Mouse (Mus musculus): ENCODE results near the gene Kazald1. TPM values are rescaled to one million over a fixed set of nuclear protein-coding genes. Genes with fewer than 3 reads are reported as not detected.
A peak's percentile ranks its signal among the peaks of the same experiment; 100 is the strongest.

Kazald1 gene
- polyA plus RNA-seq, 2 experiments, result 0.15 to 0.29 TPM

DNA sequence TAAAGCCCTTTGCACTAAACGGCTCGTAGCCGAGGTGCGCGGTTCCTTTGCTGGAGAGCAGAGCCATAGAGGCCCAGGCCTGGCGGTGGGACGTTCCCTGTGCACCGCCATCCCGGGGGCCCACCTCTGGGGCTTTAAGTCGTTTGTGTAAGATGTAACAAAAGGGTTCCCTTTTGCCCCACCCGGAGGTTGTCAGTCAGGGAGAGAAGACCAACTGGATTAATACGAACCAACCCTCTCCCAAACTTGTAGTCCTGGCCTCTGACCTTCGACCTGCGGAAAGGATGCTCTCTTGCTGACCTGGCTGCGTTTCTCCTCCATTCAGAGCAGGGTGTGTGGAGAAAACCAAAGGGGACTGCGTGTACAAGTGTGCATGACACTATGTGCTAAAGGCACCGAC, 5.7 kb downstream of the Kazald1 start:
- no peak for TF ChIP-seq EP300 (IDR thresholded peaks at IDR 0.05; ENCODE audit: low read depth)
- TF ChIP-seq CTCF (IDR thresholded peaks at IDR 0.05; ENCODE audit: low read depth), result no peak
- Histone ChIP-seq H3K27me3 (ENCODE audit: control insufficient read depth, insufficient read depth, low read length) (peaks cover 68% of the 10 kb centered on the region), H3K4me2 (ENCODE audit: low read depth) (peak overlapping the region; percentile 13; the same call in 1 of the 2 replicates), H3K27ac (no peak overlapping the region), H3K9me3 (ENCODE audit: control insufficient read depth, low read length) (no peaks in the 10 kb centered on the region), H3K4me3 (ENCODE audit: insufficient read depth in 1 of 2, low read depth in 2 of 2, low read length in 2 of 2) (no peak overlapping the region; a peak in 1 of 4 replicates), H3K36me3 (replicated peaks; ENCODE audit: control insufficient read depth, insufficient read depth, low read depth) (no peaks in the 10 kb centered on the region), H3K9ac (replicated peaks) (no peak overlapping the region), H3K4me1 (replicated peaks; ENCODE audit: control insufficient read depth in 2 of 2, insufficient read depth in 2 of 2, low read length in 1 of 2) (peaks cover 9 to 10% of the 10 kb centered on the region in 2 experiments)
- ATAC-seq (ENCODE audit: insufficient read depth), result no peak
- DNase-seq (ENCODE audit: low read depth in 3 of 3, low spot score in 3 of 3), result no peak
- 4% methylated on average over 17 of the region's 17 CpGs for WGBS (ENCODE audit: insufficient replicate concordance)

DNA sequence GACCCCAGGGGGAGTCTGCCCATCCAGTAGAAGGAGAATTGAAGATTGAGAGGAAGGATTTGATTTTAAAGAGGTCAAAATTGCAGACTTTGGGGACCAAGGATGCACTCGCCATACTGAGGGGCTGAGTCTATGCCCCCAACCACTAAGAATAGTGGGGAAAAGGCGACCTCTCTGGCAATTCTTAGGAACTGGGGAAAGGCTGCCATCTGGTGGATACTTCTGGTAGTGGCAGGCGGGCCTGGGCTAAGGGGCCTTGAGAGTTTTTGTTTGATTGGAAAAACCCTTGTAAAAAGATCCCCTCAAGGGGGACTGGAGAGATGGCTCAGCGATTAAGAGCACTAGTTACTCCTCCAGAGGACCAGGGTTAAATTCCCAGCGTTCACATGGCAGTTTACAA, 6.2 kb downstream of the Kazald1 start:
- Histone ChIP-seq H3K4me2 (ENCODE audit: low read depth) (no peak overlapping the region; the same call in 1 of the 2 replicates), H3K4me3 (ENCODE audit: insufficient read depth in 1 of 2, low read depth in 2 of 2, low read length in 2 of 2) (no peak overlapping the region), H3K27ac (no peak overlapping the region), H3K9me3 (ENCODE audit: control insufficient read depth, low read length) (no peaks in the 10 kb centered on the region), H3K4me1 (replicated peaks; ENCODE audit: control insufficient read depth in 2 of 2, insufficient read depth in 2 of 2, low read length in 1 of 2) (peaks cover 4 to 6% of the 10 kb centered on the region in 2 experiments), H3K36me3 (replicated peaks; ENCODE audit: control insufficient read depth, insufficient read depth, low read depth) (no peaks in the 10 kb centered on the region), H3K27me3 (ENCODE audit: control insufficient read depth, insufficient read depth, low read length) (peaks cover 62% of the 10 kb centered on the region), H3K9ac (replicated peaks) (no peak overlapping the region)
- TF ChIP-seq EP300 (IDR thresholded peaks at IDR 0.05; ENCODE audit: low read depth), result no peak
- TF ChIP-seq CTCF (IDR thresholded peaks at IDR 0.05; ENCODE audit: low read depth), result peak; percentile 92
- WGBS (ENCODE audit: insufficient replicate concordance), result under 1% methylated on average over 5 of the region's 5 CpGs
- ATAC-seq (ENCODE audit: insufficient read depth) (no peak), DNase-seq (ENCODE audit: low read depth in 3 of 3, low spot score in 3 of 3) (no peak)

DNA sequence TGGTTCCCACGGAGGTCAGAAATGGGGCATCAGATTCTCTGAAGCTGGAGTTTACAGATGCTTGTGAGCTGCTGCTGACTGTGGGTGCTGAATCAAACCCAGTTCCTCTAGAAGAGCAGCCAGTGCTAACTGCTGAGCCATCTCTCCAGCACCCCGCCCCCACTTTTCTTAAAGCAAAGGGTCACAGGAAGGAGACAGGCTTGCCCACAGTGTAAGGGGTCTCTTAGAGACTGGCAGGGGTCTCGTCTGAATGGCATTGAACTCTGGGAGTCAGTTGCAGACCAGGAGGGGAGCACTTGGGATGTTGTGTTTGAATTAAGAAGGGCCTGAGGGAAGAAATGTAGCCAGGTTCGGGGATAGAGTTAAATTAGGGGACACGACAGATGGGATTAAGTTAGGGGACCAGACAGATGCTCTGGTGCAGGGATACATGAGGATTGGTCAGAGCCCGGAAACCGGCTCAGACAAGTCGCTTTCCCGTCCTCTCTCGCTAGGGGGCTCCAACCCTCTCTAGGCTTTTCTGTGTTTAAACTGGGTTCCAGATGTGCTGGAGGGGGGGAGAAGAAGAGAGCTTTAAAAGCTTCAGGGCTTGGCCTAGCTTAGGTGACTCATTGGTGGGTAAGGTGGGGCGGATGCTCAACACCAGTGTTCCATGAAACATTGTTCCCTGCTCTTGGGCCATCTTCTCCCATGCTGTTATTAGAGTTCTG, 7.0 kb downstream of the Kazald1 start:
- TF ChIP-seq EP300 (IDR thresholded peaks at IDR 0.05; ENCODE audit: low read depth) (no peak), CTCF (IDR thresholded peaks at IDR 0.05; ENCODE audit: low read depth) (peak; percentile 68)
- H3K27me3 ChIP-seq (ENCODE audit: control insufficient read depth, insufficient read depth, low read length), result peaks cover 55% of the 10 kb centered on the region
- no peak overlapping the region for H3K4me3 ChIP-seq (ENCODE audit: insufficient read depth in 1 of 2, low read depth in 2 of 2, low read length in 2 of 2)
- no peak overlapping the region for H3K27ac ChIP-seq
- no peaks in the 10 kb centered on the region for H3K36me3 ChIP-seq (replicated peaks; ENCODE audit: control insufficient read depth, insufficient read depth, low read depth)
- no peak for ATAC-seq (ENCODE audit: insufficient read depth)
- H3K9me3 ChIP-seq (ENCODE audit: control insufficient read depth, low read length), result no peaks in the 10 kb centered on the region
- H3K9ac ChIP-seq (replicated peaks), result no peak overlapping the region
- DNase-seq (ENCODE audit: low read depth in 3 of 3, low spot score in 3 of 3), result no peak
- 9% methylated on average over 11 of the region's 11 CpGs for WGBS (ENCODE audit: insufficient replicate concordance)
- H3K4me2 ChIP-seq (ENCODE audit: low read depth), result no peak overlapping the region
- peaks cover 0 to 2% of the 10 kb centered on the region in 2 experiments; a peak in 2 of 4 replicates for H3K4me1 ChIP-seq (replicated peaks; ENCODE audit: control insufficient read depth in 2 of 2, insufficient read depth in 2 of 2, low read length in 1 of 2)

DNA sequence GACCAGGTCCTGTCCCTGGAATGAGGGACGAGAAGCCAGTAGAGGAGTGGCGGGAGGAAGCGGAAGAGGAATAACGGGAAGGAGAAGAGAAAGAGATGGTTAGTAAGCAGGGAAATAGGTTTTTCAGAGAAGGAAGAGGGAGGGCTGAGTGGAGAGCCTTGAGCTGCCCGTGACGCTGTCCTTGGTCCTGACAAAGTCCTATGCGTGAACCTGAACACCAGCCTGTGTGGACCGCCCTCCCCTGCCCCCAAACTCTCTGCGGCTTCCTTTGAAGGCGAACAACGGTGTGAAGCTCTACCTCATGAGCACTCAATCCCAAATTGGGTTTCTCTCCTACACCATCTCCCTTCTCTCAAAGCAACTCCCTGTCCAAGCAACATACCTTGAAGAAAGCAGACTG, 22.8 kb downstream of the Kazald1 start:
- no peak for TF ChIP-seq CTCF (IDR thresholded peaks at IDR 0.05; ENCODE audit: low read depth)
- TF ChIP-seq EP300 (IDR thresholded peaks at IDR 0.05; ENCODE audit: low read depth), result no peak
- WGBS (ENCODE audit: insufficient replicate concordance), result 20% methylated on average over 11 of the region's 11 CpGs
- Histone ChIP-seq H3K4me3 (ENCODE audit: insufficient read depth in 1 of 2, low read depth in 2 of 2, low read length in 2 of 2) (no peak overlapping the region), H3K27ac (no peak overlapping the region), H3K9me3 (ENCODE audit: control insufficient read depth, low read length) (no peaks in the 10 kb centered on the region), H3K36me3 (replicated peaks; ENCODE audit: control insufficient read depth, insufficient read depth, low read depth) (no peaks in the 10 kb centered on the region), H3K4me1 (replicated peaks; ENCODE audit: control insufficient read depth in 2 of 2, insufficient read depth in 2 of 2, low read length in 1 of 2) (no peaks in the 10 kb centered on the region), H3K27me3 (ENCODE audit: control insufficient read depth, insufficient read depth, low read length) (no peaks in the 10 kb centered on the region), H3K4me2 (ENCODE audit: low read depth) (no peak overlapping the region), H3K9ac (replicated peaks) (no peak overlapping the region)
- ATAC-seq (ENCODE audit: insufficient read depth) (no peak), DNase-seq (ENCODE audit: low read depth in 3 of 3, low spot score in 3 of 3) (no peak)

DNA sequence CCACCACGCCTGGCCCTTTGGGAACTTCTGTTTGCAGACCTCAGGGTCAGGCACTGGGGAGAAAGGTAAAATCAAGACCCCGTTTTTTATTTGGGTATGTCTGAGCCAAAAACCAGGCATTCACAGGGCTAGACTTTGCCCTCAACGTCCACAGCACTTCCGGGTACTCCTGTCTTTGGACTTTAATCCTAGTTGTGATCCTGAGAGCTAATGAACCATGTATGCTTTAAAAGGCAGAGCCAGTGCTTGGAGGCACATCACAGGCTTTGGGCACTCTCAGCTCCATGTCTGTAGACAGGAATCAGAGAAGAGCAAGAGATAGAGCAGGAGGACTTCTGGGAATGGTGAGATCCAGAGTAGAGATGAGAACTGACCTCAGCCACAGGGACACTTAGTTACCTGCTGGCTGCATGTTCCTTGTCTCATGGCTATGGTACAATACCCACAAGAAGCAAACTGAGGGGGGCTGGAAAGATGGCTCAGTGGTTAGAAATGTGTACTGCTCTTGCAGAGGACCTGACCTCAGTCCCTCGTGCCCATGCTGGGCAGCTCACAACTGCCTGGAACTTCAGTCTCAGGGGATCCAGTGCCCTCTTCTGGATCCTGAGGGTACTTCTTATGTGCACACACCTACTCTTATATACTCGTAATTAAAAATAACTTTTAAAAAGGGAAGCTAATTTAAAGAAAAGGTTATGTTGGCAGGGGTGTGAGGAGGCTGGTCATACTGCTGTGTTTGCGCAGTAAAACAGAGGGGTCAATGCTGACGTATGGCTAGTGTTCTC, 25.6 kb downstream of the Kazald1 start:
- DNase-seq (ENCODE audit: low read depth in 3 of 3, low spot score in 3 of 3), result no peak
- H3K4me1 ChIP-seq (replicated peaks; ENCODE audit: control insufficient read depth in 2 of 2, insufficient read depth in 2 of 2, low read length in 1 of 2), result no peaks in the 10 kb centered on the region
- WGBS (ENCODE audit: insufficient replicate concordance), result 52% methylated on average over 8 of the region's 8 CpGs

More for the DNA sequence above, 25.6 kb downstream of the Kazald1 start:
- Histone ChIP-seq H3K27me3 (ENCODE audit: control insufficient read depth, insufficient read depth, low read length) (no peaks in the 10 kb centered on the region; the same call in 1 of the 2 replicates), H3K9ac (replicated peaks) (no peak overlapping the region), H3K4me3 (ENCODE audit: insufficient read depth in 1 of 2, low read depth in 2 of 2, low read length in 2 of 2) (no peak overlapping the region), H3K36me3 (replicated peaks; ENCODE audit: control insufficient read depth, insufficient read depth, low read depth) (no peaks in the 10 kb centered on the region), H3K27ac (no peak overlapping the region), H3K4me2 (ENCODE audit: low read depth) (no peak overlapping the region), H3K9me3 (ENCODE audit: control insufficient read depth, low read length) (no peaks in the 10 kb centered on the region)
- no peak for ATAC-seq (ENCODE audit: insufficient read depth)
- TF ChIP-seq EP300 (IDR thresholded peaks at IDR 0.05; ENCODE audit: low read depth) (no peak), CTCF (IDR thresholded peaks at IDR 0.05; ENCODE audit: low read depth) (peak; percentile 32)

Data from liver, embryonic 14.5 days (tissue).